Mouse (Mus musculus): Measurements from ENCODE around the gene Bbs12. TPM values are rescaled to one million over a fixed set of nuclear protein-coding genes. Genes with fewer than 3 reads are reported as not detected.
A peak's percentile ranks its signal among the peaks of the same experiment; 100 is the strongest.

Bbs12 gene
- polyA plus RNA-seq, 1 experiment from 2014 or later: 8.7 TPM

DNA sequence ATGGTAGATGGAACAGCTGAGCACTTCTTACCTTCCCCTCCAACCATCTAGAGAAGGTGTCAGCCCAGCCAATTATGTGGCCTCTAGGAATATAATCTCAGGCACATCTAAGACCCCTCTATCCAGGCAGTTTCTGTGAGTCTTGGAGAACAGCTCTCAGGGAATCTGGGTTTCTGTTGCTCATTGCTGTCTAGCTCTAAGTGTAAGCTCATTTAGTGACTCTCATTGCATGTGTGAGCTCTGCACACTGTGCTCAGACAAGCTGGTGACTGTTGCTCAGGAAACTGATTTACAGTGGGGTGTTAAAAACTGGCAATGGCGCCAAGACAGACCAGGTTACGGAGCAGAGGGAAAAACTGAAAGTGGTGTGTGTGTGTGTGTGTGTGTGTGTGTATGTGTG, 20.4 kb upstream of the Bbs12 start:
- Histone ChIP-seq H3K9ac (no peak overlapping the region), H3K27ac (no peak overlapping the region), H3K4me1 (no peaks in the 10 kb centered on the region), H3K4me3 (replicated peaks) (no peak overlapping the region), H3K9me3 (replicated peaks) (no peaks in the 10 kb centered on the region), H3K4me2 (no peak overlapping the region), H3K27me3 (no peaks in the 10 kb centered on the region), H3K36me3 (no peaks in the 10 kb centered on the region)
- 54% methylated on average over 2 of the region's 2 CpGs for WGBS
- ATAC-seq (replicated peaks; ENCODE audit: low FRiP score): no peak

DNA sequence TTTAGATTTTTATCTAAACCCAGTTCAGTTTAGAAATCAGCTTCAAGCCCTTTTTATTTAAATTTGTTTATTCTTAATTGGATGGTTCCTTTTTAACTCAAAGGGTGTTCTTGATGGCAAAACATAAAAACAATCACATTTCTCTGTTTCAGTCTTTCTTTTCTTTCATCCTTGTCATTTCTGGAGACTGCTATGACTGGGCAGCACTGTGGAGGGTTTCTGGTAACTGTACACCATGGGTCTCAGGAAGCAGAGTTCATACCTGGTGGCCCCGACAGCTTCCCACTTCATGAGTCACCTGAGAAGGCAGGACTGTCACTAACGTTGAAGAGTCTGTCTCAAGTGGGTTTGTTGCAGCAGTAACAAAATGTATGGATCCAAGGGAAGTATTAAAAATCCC, 19.7 kb upstream of the Bbs12 start:
- no peaks in the 10 kb centered on the region for H3K4me1 ChIP-seq
- ATAC-seq (replicated peaks; ENCODE audit: low FRiP score): no peak
- H3K4me3 ChIP-seq (replicated peaks): no peak overlapping the region
- no peak overlapping the region for H3K27ac ChIP-seq
- 50% methylated on average over 2 of the region's 2 CpGs for WGBS
- H3K27me3 ChIP-seq: no peaks in the 10 kb centered on the region
- H3K36me3 ChIP-seq: no peaks in the 10 kb centered on the region
- no peak overlapping the region for H3K9ac ChIP-seq
- H3K9me3 ChIP-seq (replicated peaks): no peaks in the 10 kb centered on the region
- H3K4me2 ChIP-seq: no peak overlapping the region

DNA sequence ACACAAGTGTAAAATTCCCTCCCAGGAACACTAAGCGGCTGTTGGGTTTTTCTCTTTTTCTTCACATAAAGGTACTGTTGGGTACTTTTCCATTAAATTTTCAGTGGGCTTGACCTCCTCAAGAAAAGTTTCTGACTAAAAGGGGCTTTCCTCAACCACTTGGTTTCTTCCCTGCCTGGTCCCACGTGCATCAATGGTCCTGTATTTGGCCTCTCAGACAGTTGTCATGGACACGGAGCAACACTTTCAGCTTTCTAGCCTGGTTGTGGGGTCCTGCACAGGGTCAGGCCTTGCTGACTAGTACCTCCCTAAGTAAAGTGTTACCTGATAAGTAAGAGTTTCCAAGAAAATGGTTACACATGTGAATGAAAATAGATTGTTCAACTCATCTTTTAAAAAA, 12.9 kb upstream of the Bbs12 start:
- Histone ChIP-seq H3K36me3 (no peaks in the 10 kb centered on the region), H3K4me1 (no peaks in the 10 kb centered on the region), H3K27ac (no peak overlapping the region), H3K9ac (no peak overlapping the region), H3K27me3 (no peaks in the 10 kb centered on the region), H3K4me3 (replicated peaks) (no peak overlapping the region), H3K4me2 (no peak overlapping the region), H3K9me3 (replicated peaks) (no peaks in the 10 kb centered on the region)
- ATAC-seq (replicated peaks; ENCODE audit: low FRiP score): no peak
- WGBS: 59% methylated on average over 3 of the region's 3 CpGs

GRCm38 (mm10) chr3:37302685-37303084, 9.7 kb upstream of the Bbs12 start:
- Histone ChIP-seq H3K4me3 (replicated peaks) (no peak overlapping the region), H3K36me3 (no peaks in the 10 kb centered on the region), H3K27ac (no peak overlapping the region), H3K9ac (no peak overlapping the region), H3K27me3 (no peaks in the 10 kb centered on the region), H3K9me3 (replicated peaks) (no peaks in the 10 kb centered on the region), H3K4me2 (no peak overlapping the region), H3K4me1 (no peaks in the 10 kb centered on the region)
- no peak for ATAC-seq (replicated peaks; ENCODE audit: low FRiP score)
- WGBS: 46% methylated on average over 12 of the region's 12 CpGs

DNA sequence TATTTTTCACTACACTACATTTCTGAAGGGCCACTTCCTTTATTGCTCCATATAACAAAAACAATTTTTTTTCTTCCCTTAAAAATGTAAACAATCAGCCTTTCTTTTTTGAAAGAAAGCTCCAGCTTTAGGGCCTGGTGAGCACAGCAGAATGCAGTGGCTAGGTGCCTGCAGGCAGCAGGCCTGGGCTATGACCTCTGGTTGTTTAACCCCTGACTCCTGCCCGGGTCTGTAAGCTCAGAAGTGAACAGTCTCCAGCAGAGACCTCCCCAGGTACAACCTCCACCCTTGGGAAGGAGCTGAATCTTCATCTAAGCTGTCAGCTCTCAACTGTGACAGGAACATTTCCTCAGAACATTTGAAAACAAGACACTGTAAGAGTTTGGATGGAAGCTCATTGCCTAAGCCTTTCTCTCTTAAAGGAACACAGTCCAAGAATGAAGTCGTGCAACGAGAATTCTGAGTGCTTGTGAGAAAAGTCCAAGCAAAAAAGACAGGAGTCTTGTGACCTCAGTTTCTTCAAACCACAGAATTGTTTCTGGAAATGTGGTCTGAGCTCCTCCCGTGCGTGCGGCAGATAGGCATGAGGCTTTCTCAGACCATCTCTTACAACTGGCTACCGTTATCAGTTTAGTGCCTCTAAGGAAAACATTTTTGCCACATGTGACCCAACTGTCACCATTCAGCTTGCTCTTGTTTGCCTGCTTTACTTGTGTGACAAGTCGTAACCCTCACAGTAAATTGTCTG, 8.8 kb upstream of the Bbs12 start:
- no peak overlapping the region for H3K9ac ChIP-seq
- H3K27me3 ChIP-seq: no peaks in the 10 kb centered on the region
- no peaks in the 10 kb centered on the region for H3K36me3 ChIP-seq
- no peak overlapping the region for H3K4me2 ChIP-seq
- H3K9me3 ChIP-seq (replicated peaks): no peaks in the 10 kb centered on the region
- H3K4me1 ChIP-seq: no peaks in the 10 kb centered on the region
- WGBS: 66% methylated on average over 8 of the region's 8 CpGs
- H3K4me3 ChIP-seq (replicated peaks): no peak overlapping the region
- ATAC-seq (replicated peaks; ENCODE audit: low FRiP score): no peak
- no peak overlapping the region for H3K27ac ChIP-seq

GRCm38 (mm10) chr3:37311897-37312369, 421 bp upstream of the Bbs12 start:
- ATAC-seq (replicated peaks; ENCODE audit: low FRiP score): no peak; the same call in 1 of the 2 replicates
- peak overlapping the region; percentile 88 for H3K4me3 ChIP-seq (replicated peaks)
- H3K36me3 ChIP-seq: no peaks in the 10 kb centered on the region
- WGBS: 2% methylated on average over 10 of the region's 10 CpGs
- no peaks in the 10 kb centered on the region for H3K27me3 ChIP-seq
- H3K9ac ChIP-seq: peak overlapping the region; percentile 51
- H3K27ac ChIP-seq: 0 out of 2 replicates have a peak overlapping the region, but pooled peaks have one; percentile 37
- no peaks in the 10 kb centered on the region for H3K9me3 ChIP-seq (replicated peaks)
- H3K4me2 ChIP-seq: peak overlapping the region; percentile 75
- peaks cover 14% of the 10 kb centered on the region for H3K4me1 ChIP-seq

GRCm38 (mm10) chr3:37313371-37313770, 1.0 kb downstream of the Bbs12 start:
- no peak for ATAC-seq (replicated peaks; ENCODE audit: low FRiP score)
- Histone ChIP-seq H3K27ac (no peak overlapping the region), H3K4me2 (peak overlapping the region; percentile 75), H3K4me3 (replicated peaks) (peak overlapping the region; percentile 88), H3K9me3 (replicated peaks) (no peaks in the 10 kb centered on the region), H3K27me3 (no peaks in the 10 kb centered on the region), H3K4me1 (peaks cover 14% of the 10 kb centered on the region), H3K9ac (peak overlapping the region; percentile 75; the same call in 1 of the 2 replicates), H3K36me3 (no peaks in the 10 kb centered on the region)
- 24% methylated on average over 1 of the region's 1 CpGs for WGBS

DNA sequence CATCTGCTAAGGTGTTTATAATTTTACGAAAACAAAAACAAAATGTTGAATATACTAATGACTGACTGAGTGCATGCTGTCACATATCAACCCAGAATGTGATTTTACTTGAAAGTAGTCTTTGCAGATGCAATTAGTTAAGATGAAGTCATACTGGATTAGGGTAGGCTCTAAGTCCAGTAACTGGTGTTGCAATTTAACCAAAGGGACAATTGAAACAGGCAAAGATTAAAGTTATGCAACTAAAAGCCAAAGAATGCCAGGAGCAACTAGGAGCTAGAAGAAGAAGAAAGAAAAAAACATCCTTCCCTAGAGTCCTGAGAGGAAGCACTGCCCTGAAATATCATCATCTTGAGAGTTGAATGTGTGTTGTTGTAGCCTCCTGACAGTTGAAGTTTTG, 3.9 kb downstream of the Bbs12 start:
- Histone ChIP-seq H3K4me3 (replicated peaks) (no peak overlapping the region), H3K27me3 (no peaks in the 10 kb centered on the region), H3K27ac (no peak overlapping the region), H3K9me3 (replicated peaks) (no peaks in the 10 kb centered on the region), H3K9ac (no peak overlapping the region), H3K4me1 (peaks cover 14% of the 10 kb centered on the region), H3K4me2 (no peak overlapping the region), H3K36me3 (peaks cover 24% of the 10 kb centered on the region)
- ATAC-seq (replicated peaks; ENCODE audit: low FRiP score): no peak
- WGBS: 92% methylated on average over 1 of the region's 1 CpGs

DNA sequence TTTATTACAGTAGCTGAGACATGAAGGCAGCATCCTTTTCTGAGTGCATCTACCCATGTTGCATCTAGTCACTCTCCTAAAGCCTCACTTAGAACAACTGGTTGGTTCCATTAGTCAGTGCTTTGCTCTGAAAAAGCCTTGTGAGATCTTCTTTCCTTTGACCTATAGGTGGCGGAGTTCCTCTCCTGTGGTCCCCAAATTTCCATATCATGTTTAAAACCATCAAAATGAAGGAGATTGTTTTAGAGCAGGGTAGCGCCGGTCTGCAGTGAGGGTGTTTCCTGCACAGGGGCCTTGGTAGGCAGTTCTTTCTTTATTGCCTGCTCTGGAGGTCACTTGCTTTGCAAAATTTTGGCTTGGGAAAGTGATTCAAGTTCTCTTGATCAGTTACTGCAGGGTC, 12.0 kb downstream of the Bbs12 start:
- Histone ChIP-seq H3K4me1 (0 out of 2 replicates have a peak, but pooled peaks cover 3% of the 10 kb centered on the region), H3K9me3 (replicated peaks) (no peaks in the 10 kb centered on the region), H3K4me3 (replicated peaks) (no peak overlapping the region), H3K9ac (no peak overlapping the region), H3K36me3 (peaks cover 19% of the 10 kb centered on the region), H3K27ac (no peak overlapping the region), H3K27me3 (no peaks in the 10 kb centered on the region), H3K4me2 (no peak overlapping the region)
- ATAC-seq (replicated peaks; ENCODE audit: low FRiP score): no peak
- WGBS: 33% methylated on average over 3 of the region's 3 CpGs

GRCm38 (mm10) chr3:37325317-37326112, 13.2 kb downstream of the Bbs12 start:
- Histone ChIP-seq H3K4me2 (no peak overlapping the region), H3K4me1 (0 out of 2 replicates have a peak, but pooled peaks cover 3% of the 10 kb centered on the region), H3K9me3 (replicated peaks) (no peaks in the 10 kb centered on the region), H3K27me3 (no peaks in the 10 kb centered on the region), H3K36me3 (peaks cover 7% of the 10 kb centered on the region), H3K9ac (no peak overlapping the region), H3K4me3 (replicated peaks) (no peak overlapping the region), H3K27ac (no peak overlapping the region)
- WGBS: 60% methylated on average over 5 of the region's 5 CpGs
- ATAC-seq (replicated peaks; ENCODE audit: low FRiP score): no peak

DNA sequence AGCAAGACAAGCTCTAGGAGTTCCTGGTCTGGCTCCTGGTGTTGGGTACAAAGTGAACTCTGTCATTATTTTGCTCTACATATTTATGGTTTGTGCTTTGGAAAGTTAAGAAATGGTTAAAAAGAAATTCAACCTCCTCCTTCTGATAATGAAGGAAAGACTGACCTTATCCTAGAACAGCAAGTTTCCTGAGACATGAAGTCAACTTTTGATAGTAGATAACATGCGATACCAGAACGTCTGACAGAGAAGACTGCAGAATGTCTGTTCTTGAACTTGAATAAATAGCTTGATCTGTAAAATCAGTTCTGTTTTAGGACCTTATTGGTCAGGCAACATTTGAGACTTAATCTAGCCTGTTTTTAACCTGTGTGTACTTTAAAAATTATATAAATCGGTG, 14.3 kb downstream of the Bbs12 start:
- H3K9me3 ChIP-seq (replicated peaks): no peaks in the 10 kb centered on the region
- H3K4me1 ChIP-seq: 0 out of 2 replicates have a peak, but pooled peaks cover 3% of the 10 kb centered on the region
- H3K36me3 ChIP-seq: no peaks in the 10 kb centered on the region
- H3K9ac ChIP-seq: no peak overlapping the region
- H3K4me2 ChIP-seq: no peak overlapping the region
- no peak overlapping the region for H3K27ac ChIP-seq
- H3K4me3 ChIP-seq (replicated peaks): no peak overlapping the region
- no peaks in the 10 kb centered on the region for H3K27me3 ChIP-seq
- no peak for ATAC-seq (replicated peaks; ENCODE audit: low FRiP score)
- 80% methylated on average over 3 of the region's 3 CpGs for WGBS

DNA sequence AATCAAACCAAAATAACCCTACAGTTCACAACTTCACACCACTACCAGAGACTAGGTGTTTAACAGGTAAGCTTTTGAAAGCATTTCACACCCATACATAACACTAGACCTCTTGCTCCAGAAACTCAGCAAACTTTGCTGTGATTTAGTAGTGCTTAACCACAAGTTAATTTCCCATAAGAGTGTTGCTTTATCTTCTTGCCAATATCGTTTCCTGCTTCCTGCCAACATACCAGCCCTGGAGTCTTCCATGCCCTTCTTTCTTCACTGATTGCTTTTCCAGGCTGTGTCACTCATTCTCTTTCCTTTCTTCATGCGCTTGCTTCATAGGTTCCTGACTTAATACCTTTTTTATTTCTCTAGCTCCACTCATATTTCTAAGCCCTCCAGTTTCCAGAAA, 16.1 kb downstream of the Bbs12 start:
- H3K4me3 ChIP-seq (replicated peaks): no peak overlapping the region
- no peaks in the 10 kb centered on the region for H3K27me3 ChIP-seq
- no peaks in the 10 kb centered on the region for H3K9me3 ChIP-seq (replicated peaks)
- no peak overlapping the region for H3K9ac ChIP-seq
- H3K4me1 ChIP-seq: 0 out of 2 replicates have a peak, but pooled peaks cover 3% of the 10 kb centered on the region
- H3K4me2 ChIP-seq: no peak overlapping the region
- no peak overlapping the region for H3K27ac ChIP-seq
- 75% methylated on average over 2 of the region's 2 CpGs for WGBS
- ATAC-seq (replicated peaks; ENCODE audit: low FRiP score): no peak
- H3K36me3 ChIP-seq: no peaks in the 10 kb centered on the region
